Mouse (Mus musculus): ENCODE measurements around the gene Map7d2.

The Map7d2 gene

GRCm38 (mm10) chrX:159509847-159510715 lies 95.7 kb downstream of the Map7d2 start:
- DNase-seq, result no peak

- DNase-seq, result no peak
Observed at GRCm38 (mm10) chrX:159510716-159511051, 96.3 kb downstream of the Map7d2 start.

- no peak for DNase-seq
Observed at GRCm38 (mm10) chrX:159515599-159515998, 101.2 kb downstream of the Map7d2 start.

GRCm38 (mm10) chrX:159521780-159522179 lies 107.4 kb downstream of the Map7d2 start:
- no peak for DNase-seq

GRCm38 (mm10) chrX:159522651-159523050 lies 108.3 kb downstream of the Map7d2 start:
- no peak for DNase-seq

GRCm38 (mm10) chrX:159526388-159526787 lies 112.0 kb downstream of the Map7d2 start, which contains the start of gene Bclaf3:
Gene Bclaf3 (plus strand): TSS chrX:159526688.
- no peak for DNase-seq

- DNase-seq, result peak; percentile 95
Observed at GRCm38 (mm10) chrX:159532427-159532810, 118.0 kb downstream of the Map7d2 start.

- no peak for DNase-seq
Observed at GRCm38 (mm10) chrX:159532811-159533462, 118.6 kb downstream of the Map7d2 start.

- DNase-seq, result no peak
Observed at GRCm38 (mm10) chrX:159541936-159542335, 127.6 kb downstream of the Map7d2 start.

GRCm38 (mm10) chrX:159547093-159547492 lies 132.7 kb downstream of the Map7d2 start:
- DNase-seq, result no peak
